Mouse (Mus musculus): Measurements from ENCODE around the gene Olfr985.

Olfr985 gene

DNA sequence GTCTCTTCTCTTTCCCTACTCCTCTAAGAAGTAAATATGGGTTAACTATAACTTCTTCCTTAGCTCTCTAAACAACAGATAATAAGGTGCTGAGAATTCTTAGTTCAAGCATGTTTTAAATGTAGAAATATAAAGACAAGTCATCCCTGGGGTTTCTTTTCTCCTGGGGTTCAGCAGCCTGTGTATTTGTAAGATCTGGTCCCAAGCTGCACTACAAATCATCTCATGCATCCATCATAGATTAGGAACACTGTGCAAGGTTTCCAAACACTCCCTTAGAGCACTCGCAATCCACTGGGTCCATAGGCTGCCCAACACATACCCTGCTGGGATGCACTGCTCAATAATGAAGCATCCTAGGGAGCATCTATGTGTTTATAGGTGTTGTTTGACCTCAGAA lies at the start of gene Olfr985:
Olfr985 (minus strand) TSS at position 101 of the 400 bp plus-strand sequence.
- no peak for DNase-seq

DNA sequence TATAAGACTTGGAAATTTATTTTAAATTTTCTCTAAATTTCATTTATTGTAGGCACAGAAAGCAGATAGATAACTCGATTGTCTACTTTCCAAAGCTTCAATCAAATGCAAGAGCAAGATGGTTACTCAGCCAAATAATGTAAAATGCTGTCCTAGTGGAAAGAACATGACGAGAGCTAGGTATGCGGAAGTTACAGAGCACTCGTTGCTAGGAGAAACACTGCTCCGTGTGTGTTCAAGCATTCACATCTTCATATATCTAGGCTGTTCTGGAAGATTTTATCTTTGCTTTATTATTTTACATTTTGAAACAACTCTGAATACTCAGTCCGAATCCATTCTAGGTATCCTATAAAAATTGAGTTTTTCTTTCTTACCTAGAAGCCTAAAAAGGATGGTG lies 47.0 kb upstream of the Olfr985 start:
- peak; percentile 15 for DNase-seq

DNA sequence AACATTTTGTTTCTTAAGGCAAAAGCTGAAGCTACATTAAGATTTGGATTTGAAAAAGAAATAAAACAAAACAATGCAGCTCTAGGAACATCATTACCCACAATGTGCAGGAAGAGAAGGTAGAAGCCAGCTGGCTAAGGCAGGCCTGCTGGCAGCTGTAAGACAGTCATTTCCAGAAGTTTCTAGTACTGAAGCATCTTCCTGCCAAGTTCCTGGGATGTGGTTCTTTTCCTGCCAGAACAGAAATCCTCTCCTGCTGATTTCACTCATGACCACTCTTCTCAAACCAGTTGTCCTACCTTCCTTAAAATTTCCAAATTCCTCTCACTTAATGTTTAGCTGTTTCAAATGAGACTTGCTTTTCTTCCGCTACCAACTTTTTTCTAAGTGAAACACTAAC lies 36.5 kb upstream of the Olfr985 start:
- DNase-seq: no peak

DNA sequence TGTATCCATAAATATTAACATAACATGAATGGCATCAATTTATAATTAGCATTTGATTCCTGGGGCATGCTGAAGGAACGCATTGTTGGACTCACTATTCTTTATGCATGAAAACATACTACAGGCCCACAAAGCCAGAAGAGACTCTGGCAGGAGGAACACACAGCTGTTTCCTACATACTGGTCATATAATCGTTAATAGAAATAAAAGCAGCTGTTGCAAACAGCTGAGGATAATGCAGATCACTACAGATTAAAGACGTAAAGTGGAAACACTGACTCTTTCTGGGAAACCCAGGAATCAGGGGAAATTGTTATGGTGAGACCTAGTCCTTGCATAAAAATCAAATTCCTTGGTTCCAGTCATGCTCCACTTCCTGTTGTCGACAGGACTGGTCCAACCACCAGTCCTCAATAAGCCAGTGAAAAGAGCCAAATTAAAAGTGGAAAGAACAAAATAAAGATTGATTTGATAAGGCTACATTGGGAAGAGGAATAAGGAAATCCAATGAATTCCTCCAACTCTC lies 25.2 kb upstream of the Olfr985 start:
- no peak for DNase-seq

DNA sequence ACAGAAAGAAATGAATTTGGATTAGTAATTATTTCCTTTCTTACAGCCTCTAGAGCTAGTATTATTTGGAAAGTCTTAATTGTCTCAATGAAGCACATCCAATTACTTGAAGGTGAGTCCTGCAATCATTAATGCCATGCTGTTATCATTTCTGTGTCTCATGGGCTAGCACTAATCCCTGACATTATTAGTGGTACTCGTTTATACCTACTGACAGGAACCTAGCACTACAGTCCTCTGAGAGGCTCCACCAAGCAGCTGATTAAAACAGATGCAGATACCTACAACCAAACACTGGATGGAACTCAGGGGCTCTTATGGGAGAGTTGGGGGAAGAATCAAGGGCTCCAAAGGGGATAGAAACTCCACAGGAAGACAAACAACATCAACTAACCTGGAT lies 11.6 kb upstream of the Olfr985 start:
- no peak for DNase-seq

DNA sequence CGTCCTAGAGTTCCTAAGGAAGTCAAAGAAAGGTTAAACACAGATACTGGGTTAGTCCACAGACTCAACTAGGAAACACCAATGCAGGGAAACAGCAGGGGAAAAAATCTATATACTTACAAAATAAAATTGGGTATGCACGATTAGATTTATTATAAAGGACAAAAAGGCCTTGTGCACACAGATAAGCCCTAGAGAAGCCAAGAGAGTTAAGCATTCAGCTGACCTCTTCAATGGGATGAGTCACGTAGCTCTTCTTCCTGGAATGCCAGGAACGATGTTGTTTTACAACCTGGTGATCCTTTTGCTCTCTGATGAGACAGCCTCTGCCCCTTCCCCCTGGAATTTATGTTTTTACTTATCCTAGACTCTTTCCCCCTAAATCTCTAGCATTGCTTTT lies 9.5 kb upstream of the Olfr985 start:
- no peak for DNase-seq

DNA sequence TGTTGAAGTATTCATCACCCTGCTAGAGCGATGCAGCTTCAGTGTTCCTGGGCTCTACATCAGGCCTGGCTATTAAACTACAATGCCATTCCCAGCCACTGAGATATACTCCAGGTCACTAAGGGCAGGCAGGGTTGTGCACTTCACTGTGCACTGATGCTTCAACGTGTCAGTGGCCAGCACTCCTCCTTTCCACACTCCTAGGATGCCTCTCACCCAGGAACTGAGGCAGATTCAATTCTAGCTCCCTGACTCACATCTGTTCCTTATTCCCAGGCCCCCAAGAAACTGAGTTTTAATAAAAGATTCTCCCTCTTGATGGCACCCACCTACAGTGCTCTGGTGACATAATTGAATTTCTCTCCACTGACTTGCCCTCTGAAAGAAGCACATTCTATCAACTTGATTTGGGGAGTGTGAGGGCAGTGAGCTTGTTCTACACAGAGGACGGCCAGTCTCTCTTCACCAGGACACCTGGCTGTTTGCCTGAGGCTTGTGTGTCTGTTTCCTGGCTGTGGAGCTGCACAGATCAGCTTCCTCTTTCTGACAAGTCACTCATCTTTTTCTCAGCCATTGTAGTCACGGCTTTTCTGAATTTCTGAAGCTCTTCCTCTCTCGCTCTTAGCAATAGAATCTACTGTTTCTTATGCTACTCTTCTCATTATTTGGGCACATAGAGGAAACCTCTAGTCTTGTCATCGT lies 7.2 kb upstream of the Olfr985 start:
- peak; percentile 8 for DNase-seq

DNA sequence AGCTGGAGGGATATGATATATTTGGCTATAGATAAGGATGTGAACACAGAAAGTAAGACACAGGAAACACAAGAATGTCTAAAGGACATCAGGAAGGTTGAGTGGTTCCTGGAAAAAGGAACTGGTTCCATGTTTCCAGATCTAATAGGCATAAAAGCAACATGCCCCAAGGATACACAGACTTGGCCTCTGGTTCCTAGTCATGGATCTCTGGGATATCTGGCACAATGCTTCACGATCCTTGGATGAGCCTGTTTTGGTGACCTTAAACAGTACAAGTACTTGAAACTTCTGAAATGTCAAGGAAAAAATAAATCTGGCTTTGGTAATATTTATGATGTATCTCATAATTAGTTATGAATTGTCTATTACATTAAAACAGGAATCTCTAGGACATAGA lies 572 bp upstream of the Olfr985 start:
- no peak for DNase-seq

DNA sequence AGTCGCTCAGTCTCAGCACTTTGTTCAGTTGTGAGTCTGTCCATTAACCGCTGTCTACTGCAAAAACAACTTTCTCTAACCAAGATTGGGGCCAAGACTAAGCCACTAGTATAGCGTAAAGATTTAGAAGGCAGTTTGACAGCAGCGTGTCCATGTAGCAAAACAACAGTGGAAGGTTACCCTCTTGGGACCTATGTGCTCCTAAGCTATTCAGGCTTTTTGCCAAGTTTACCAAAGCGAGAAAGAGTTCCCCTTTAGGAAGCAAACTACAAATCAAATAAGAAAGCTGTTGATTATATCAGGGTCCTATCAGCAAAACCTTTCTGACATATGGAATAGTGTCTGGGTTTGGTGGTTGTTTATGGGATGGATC lies 12.7 kb downstream of the Olfr985 start:
- peak; percentile 3 for DNase-seq

DNA sequence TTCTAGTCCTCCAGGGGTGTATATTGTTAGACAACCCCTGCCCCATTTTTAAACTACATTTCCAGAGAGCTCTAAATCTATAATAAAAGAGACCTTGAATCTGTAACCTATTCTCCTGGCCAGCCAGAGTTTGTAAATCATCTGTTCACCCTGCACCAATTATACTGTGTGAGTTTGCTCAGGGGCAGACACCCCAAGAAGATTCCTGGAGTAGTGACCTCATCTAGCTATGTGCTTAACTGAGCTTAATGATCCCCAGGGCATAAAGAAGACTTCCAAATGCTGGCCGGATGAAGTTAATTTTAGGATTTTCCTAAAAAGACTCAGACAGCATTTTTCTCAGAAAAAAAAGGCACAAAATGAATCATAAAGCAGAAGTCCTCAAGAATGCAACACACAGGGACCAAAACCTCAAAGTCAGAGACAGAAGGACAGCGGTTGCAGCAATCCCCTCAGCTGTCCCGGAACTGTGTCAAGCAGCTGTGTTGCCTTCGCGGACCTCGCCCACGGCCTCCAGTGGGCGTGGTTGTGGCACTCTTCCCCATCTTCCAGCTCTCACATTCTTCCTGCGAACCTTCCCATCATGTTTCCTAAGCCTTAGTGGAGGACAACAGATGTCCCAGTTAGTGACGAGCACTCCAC lies 13.2 kb downstream of the Olfr985 start:
- peak; percentile 62 for DNase-seq

DNA sequence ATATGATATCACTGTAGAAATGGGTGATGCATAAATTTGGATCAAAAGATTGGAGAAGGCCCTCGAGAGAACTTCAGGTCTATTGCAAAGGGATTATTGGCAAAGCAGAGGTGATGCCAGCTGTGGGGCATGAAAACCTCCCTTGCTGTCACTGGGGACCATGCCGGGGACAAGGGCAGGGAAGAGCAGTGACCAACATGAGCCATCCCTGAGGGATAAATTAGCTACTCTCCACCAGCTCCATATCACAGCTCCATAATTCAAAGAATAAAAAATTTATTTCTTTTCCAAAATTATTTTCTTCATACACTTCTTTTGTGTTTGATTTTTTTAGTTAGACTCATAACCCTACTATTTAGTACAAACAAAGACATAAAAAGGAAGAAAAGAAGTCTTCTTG lies 15.9 kb downstream of the Olfr985 start, which contains the start of gene Olfr984:
Olfr984 (minus strand) TSS at position 101 of the 400 bp plus-strand sequence.
- no peak for DNase-seq

DNA sequence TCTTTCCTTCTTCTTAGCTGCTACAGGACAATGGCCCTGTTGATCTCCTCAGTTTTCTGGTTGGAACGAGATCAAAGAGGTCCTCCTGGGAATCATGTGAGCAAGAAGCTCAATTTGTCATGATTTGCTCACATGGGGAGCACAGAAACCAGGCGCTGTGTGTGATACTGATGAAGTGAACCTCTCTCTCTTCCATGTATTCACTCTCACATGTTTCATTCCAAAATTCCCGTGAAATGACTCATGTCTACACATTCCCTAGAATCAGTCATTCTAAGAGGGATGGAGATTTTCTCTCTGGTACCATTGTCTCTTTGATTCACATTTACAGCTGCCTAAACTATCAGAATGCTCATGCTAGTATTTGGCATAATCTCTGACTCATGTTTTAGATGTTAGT lies 35.2 kb downstream of the Olfr985 start:
- no peak for DNase-seq

DNA sequence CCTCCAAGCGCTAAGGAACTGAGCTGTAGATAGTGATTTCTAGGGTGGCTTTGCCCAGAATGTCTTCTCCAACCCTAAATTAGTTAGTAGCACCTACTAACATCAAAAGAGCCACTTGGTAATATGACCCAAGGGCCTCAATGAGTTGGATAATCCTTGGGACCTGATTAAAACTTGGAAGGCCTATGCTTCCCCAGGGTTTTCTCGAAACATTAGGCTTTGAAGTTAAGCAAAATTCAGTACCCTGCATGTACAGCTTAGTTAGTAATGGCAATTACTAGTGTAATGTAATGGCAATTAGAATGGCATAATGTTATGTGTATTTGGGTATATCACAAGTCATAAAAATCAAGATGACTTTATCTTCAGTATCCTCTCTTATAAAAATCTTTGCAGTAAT lies 36.5 kb downstream of the Olfr985 start, which contains the start of gene Olfr983:
Olfr983 (minus strand) TSS at position 101 of the 400 bp plus-strand sequence.
- DNase-seq: no peak

Measured in kidney, postnatal 14 days (tissue).